Mouse (Mus musculus): Measurements from ENCODE around the gene Ptgfr.

Ptgfr gene

DNA sequence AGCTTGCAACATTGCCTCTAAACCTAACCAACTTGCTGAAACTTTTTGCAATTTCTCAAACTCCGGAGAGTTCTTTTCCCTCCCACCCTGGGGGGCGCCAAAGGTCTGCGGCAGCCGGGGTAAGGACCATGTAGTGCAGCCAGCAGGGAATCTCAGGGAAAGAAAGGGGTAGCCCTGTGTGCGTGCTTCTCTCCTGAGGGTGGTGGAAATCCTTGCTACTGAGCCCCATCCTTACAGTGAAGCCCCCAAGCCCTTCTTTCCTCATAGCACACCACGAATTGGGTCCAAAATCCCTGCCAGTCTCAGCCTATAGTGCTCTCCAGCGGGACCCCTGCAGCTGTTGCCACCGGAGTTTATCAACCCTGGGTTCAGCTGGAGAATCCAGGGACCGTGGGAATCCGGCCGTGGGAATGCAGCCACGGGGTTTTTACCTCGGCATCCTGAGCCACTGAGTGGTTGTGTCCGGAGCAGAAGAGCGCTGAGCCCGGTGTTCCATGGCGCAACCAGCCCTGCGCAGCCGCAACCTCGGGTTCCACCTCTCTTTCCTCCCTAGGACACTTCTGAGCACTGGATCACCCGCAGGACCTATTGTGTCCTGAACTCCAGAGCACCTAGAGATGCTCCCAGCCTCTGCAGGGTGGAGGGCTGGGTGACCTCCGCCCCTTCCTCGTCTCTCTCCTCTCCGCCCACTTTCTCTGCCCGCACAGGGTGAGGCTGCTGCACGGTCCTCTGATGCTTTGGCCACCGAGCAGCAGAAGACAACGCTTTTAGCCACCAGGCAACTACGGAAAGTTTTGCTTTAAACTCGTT lies at the start of gene Ptgfr:
TSS of gene Ptgfr (minus strand) at position 760 of the 810 bp plus-strand sequence.
- Histone ChIP-seq H3K9me3 (ENCODE audit: low read length) (no peaks in the 10 kb centered on the region), H3K4me1 (replicated peaks; ENCODE audit: low read depth, low read length) (peaks cover 14% of the 10 kb centered on the region)

DNA sequence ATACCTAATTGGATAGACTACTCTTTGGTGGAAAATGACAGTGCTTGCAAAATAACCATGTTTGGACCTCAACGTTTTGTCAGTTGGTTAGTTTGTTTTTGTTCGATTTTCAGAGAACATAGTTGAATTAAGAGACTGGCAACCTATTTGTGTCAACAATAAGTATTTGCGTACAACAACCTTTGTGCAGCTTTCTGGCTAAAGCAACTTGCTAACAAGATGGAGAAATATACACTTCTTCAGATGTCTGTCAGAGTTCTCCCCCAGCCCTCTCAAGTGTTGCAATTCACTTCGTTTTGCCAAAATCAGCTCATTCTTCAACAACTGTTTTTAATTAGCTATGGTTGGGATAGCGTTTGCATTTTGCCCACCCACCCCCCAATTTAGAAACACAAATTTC lies 46.5 kb upstream of the Ptgfr start:
- Histone ChIP-seq H3K4me3 (replicated peaks; ENCODE audit: low read length) (no peak overlapping the region), H3K36me3 (ENCODE audit: insufficient read depth, low read length) (no peaks in the 10 kb centered on the region), H3K27me3 (ENCODE audit: insufficient read depth, low read length) (no peaks in the 10 kb centered on the region), H3K4me1 (replicated peaks; ENCODE audit: low read depth, low read length) (no peaks in the 10 kb centered on the region), H3K9me3 (ENCODE audit: low read length) (no peaks in the 10 kb centered on the region)
- TF ChIP-seq CTCF (conservative IDR thresholded peaks at IDR 0.05; ENCODE audit: low read length), result no peak
- TF ChIP-seq POU5F1 (IDR thresholded peaks at IDR 0.05; ENCODE audit: borderline replicate concordance, low read length), result no peak
- no peak for TF ChIP-seq NANOG (IDR thresholded peaks at IDR 0.05; ENCODE audit: borderline replicate concordance, low read length)

More for the DNA sequence above, at the start of gene Ptgfr:
- Histone ChIP-seq H3K4me3 (replicated peaks; ENCODE audit: low read length) (peak within 1 kb of the TSS; percentile 72), H3K36me3 (ENCODE audit: insufficient read depth, low read length) (no peaks in the 10 kb centered on the region), H3K27me3 (ENCODE audit: insufficient read depth, low read length) (peaks cover 32% of the 10 kb centered on the region)
- 0 out of 2 replicates have a peak, but pooled peaks have one; percentile 7 for TF ChIP-seq CTCF (conservative IDR thresholded peaks at IDR 0.05; ENCODE audit: low read length)
- TF ChIP-seq NANOG (IDR thresholded peaks at IDR 0.05; ENCODE audit: borderline replicate concordance, low read length), result no peak

DNA sequence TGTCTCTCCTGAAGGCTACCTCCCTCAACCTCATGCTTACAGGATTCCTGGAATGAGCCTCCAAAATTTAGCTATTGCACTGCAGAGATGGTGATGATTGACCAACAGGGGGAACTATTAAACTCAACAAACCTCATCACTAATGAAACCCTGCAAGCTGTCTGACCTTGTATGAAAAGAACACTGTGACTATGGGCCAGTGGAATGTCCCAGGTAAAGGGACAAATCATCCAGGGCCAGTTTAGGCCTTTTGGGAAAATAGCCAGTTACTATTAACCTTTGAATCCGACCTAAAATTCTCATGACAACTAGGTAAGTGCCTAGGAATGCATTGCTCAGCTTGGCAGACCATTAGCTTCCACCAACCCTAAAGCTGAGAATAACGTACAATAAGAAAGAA lies 42.6 kb upstream of the Ptgfr start:
- H3K27me3 ChIP-seq (ENCODE audit: insufficient read depth, low read length), result no peaks in the 10 kb centered on the region
- H3K9me3 ChIP-seq (ENCODE audit: low read length), result peaks cover 5% of the 10 kb centered on the region; the same call in 1 of the 2 replicates
- no peaks in the 10 kb centered on the region for H3K4me1 ChIP-seq (replicated peaks; ENCODE audit: low read depth, low read length)
- H3K36me3 ChIP-seq (ENCODE audit: insufficient read depth, low read length), result no peaks in the 10 kb centered on the region
- H3K4me3 ChIP-seq (replicated peaks; ENCODE audit: low read length), result no peak overlapping the region
- no peak for TF ChIP-seq POU5F1 (IDR thresholded peaks at IDR 0.05; ENCODE audit: borderline replicate concordance, low read length)
- no peak for TF ChIP-seq CTCF (conservative IDR thresholded peaks at IDR 0.05; ENCODE audit: low read length)
- no peak for TF ChIP-seq NANOG (IDR thresholded peaks at IDR 0.05; ENCODE audit: borderline replicate concordance, low read length)

DNA sequence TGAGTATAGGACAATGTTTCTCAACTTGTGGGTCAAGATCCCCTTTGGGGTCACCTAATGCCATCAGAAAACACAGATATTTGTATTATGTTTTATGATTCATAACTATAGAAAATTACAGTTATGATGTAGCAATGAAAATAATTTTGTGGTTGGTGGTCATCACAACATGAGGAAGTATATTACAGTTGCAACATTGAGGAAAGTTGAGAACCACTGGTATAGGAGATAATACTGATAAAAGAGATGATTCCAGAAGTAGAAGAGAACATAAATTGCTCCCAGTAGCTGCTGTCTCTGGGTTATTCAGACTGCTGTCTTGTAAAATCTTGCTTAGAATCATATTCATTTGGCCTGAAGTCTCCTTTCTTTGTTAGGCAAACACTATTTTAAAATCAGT lies 31.5 kb upstream of the Ptgfr start:
- no peaks in the 10 kb centered on the region for H3K27me3 ChIP-seq (ENCODE audit: insufficient read depth, low read length)

DNA sequence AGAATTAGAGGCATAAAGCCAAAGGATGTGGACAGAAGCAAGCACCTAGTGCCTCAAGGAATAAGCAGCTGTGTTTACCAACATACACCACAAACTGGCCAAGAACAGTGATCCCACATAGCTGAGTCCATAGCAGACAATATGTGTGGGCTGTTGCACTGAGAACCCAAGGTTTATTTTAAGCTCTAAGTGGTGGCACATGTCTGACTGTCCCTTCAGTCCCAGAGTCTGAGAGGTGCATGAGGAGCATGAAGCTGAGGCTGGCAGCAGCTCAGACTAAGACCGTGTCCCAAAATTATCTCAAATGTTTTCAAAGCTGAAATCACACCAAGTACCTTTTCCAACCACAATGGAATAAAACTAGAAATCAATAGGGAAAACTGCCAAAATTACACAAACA lies 13.9 kb upstream of the Ptgfr start:
- Histone ChIP-seq H3K9me3 (ENCODE audit: low read length) (no peaks in the 10 kb centered on the region), H3K27me3 (ENCODE audit: insufficient read depth, low read length) (no peaks in the 10 kb centered on the region), H3K36me3 (ENCODE audit: insufficient read depth, low read length) (no peaks in the 10 kb centered on the region), H3K4me1 (replicated peaks; ENCODE audit: low read depth, low read length) (no peaks in the 10 kb centered on the region), H3K4me3 (replicated peaks; ENCODE audit: low read length) (no peak overlapping the region)
- TF ChIP-seq NANOG (IDR thresholded peaks at IDR 0.05; ENCODE audit: borderline replicate concordance, low read length), result no peak
- no peak for TF ChIP-seq CTCF (conservative IDR thresholded peaks at IDR 0.05; ENCODE audit: low read length)
- no peak for TF ChIP-seq POU5F1 (IDR thresholded peaks at IDR 0.05; ENCODE audit: borderline replicate concordance, low read length)

More for the DNA sequence above, 31.5 kb upstream of the Ptgfr start:
- H3K9me3 ChIP-seq (ENCODE audit: low read length), result no peaks in the 10 kb centered on the region
- TF ChIP-seq NANOG (IDR thresholded peaks at IDR 0.05; ENCODE audit: borderline replicate concordance, low read length), result no peak
- no peaks in the 10 kb centered on the region for H3K4me1 ChIP-seq (replicated peaks; ENCODE audit: low read depth, low read length)
- H3K4me3 ChIP-seq (replicated peaks; ENCODE audit: low read length), result no peak overlapping the region
- H3K36me3 ChIP-seq (ENCODE audit: insufficient read depth, low read length), result no peaks in the 10 kb centered on the region

GRCm38 (mm10) chr3:151850621-151851020 lies 13.2 kb upstream of the Ptgfr start:
- Histone ChIP-seq H3K9me3 (ENCODE audit: low read length) (no peaks in the 10 kb centered on the region), H3K4me1 (replicated peaks; ENCODE audit: low read depth, low read length) (no peaks in the 10 kb centered on the region), H3K4me3 (replicated peaks; ENCODE audit: low read length) (no peak overlapping the region), H3K36me3 (ENCODE audit: insufficient read depth, low read length) (no peaks in the 10 kb centered on the region), H3K27me3 (ENCODE audit: insufficient read depth, low read length) (no peaks in the 10 kb centered on the region)
- TF ChIP-seq POU5F1 (IDR thresholded peaks at IDR 0.05; ENCODE audit: borderline replicate concordance, low read length), result no peak

DNA sequence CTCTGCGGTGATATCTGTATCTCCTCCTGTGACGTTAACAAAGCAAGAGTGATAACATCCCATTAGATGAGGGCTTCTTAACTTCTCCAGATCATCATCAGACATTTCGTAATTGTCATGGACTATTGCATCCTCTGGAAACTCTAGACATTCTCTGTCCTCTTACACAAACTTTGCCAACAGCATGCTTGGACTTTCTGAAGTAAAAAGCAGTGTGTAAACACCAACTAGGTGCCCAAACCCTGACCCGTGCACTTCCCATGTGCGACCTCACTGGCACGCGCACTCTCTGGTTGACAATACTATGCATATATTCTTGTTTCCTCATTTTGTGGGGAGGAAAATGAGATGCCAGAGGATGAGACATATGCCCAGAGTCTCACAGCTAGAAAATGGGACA lies 8.9 kb upstream of the Ptgfr start:
- H3K9me3 ChIP-seq (ENCODE audit: low read length), result no peaks in the 10 kb centered on the region
- no peaks in the 10 kb centered on the region for H3K4me1 ChIP-seq (replicated peaks; ENCODE audit: low read depth, low read length)
- no peak overlapping the region for H3K4me3 ChIP-seq (replicated peaks; ENCODE audit: low read length)
- no peaks in the 10 kb centered on the region for H3K27me3 ChIP-seq (ENCODE audit: insufficient read depth, low read length)
- TF ChIP-seq CTCF (conservative IDR thresholded peaks at IDR 0.05; ENCODE audit: low read length) (no peak), POU5F1 (IDR thresholded peaks at IDR 0.05; ENCODE audit: borderline replicate concordance, low read length) (no peak), NANOG (IDR thresholded peaks at IDR 0.05; ENCODE audit: borderline replicate concordance, low read length) (no peak)
- H3K36me3 ChIP-seq (ENCODE audit: insufficient read depth, low read length), result no peaks in the 10 kb centered on the region

GRCm38 (mm10) chr3:151844361-151845154 lies 7.1 kb upstream of the Ptgfr start:
- H3K4me3 ChIP-seq (replicated peaks; ENCODE audit: low read length), result no peak overlapping the region
- H3K36me3 ChIP-seq (ENCODE audit: insufficient read depth, low read length), result no peaks in the 10 kb centered on the region
- no peaks in the 10 kb centered on the region for H3K9me3 ChIP-seq (ENCODE audit: low read length)
- TF ChIP-seq POU5F1 (IDR thresholded peaks at IDR 0.05; ENCODE audit: borderline replicate concordance, low read length) (no peak), CTCF (conservative IDR thresholded peaks at IDR 0.05; ENCODE audit: low read length) (no peak), NANOG (IDR thresholded peaks at IDR 0.05; ENCODE audit: borderline replicate concordance, low read length) (no peak)
- no peaks in the 10 kb centered on the region for H3K4me1 ChIP-seq (replicated peaks; ENCODE audit: low read depth, low read length)
- no peaks in the 10 kb centered on the region for H3K27me3 ChIP-seq (ENCODE audit: insufficient read depth, low read length)
